Mouse (Mus musculus): ENCODE measurements around the gene Mmp28.

GRCm38 (mm10) chr11:83461462-83462027, 1.3 kb downstream of the Mmp28 start:
- TF ChIP-seq CTCF (IDR thresholded peaks at IDR 0.05; ENCODE audit: low read depth) (no peak), EP300 (IDR thresholded peaks at IDR 0.05; ENCODE audit: low read depth) (no peak)
